In genomic region chr14:24606444-24607173, GRCm38 (mm10) we compare ENCODE assay signal across 8 mouse cellular contexts.
DNase-seq lines count a peak whose midpoint lies in the region; ATAC-seq and TF ChIP-seq lines count a peak whose summit lies in the region.

No protein-coding gene starts in this region.

- H3K4me2 ChIP-seq in heart, embryonic 13.5 days = peak overlapping the region; percentile 30
- H3K4me2 ChIP-seq in limb, embryonic 12.5 days = peak overlapping the region; percentile 37

- WGBS in cerebellum, adult 2 months = 22% methylated on average over 14 of the region's 14 CpGs
- 31% methylated on average over 14 of the region's 14 CpGs for WGBS in heart, embryonic 13.5 days
- 18% methylated on average over 14 of the region's 14 CpGs for whole genome bisulfite sequencing in limb, embryonic 12.5 days

- TF ChIP-seq POLR2A in cerebellum, adult 2 months (IDR thresholded peaks at IDR 0.05; ENCODE audit: borderline replicate concordance, insufficient read depth, low read length) = no peak
- TF ChIP-seq POLR2A in brain, embryonic 14.5 days (IDR thresholded peaks at IDR 0.05; ENCODE audit: borderline replicate concordance, extremely low read depth, insufficient read depth, insufficient read length, poor library complexity, severe bottlenecking) = no peak

- H3K4me1 ChIP-seq in cerebellum, adult 2 months (ENCODE audit: control insufficient read depth, insufficient read depth, low read length) = peaks cover 16% of the 10 kb centered on the region
- H3K4me1 ChIP-seq in heart, embryonic 13.5 days = peaks cover 17% of the 10 kb centered on the region
- peaks cover 14% of the 10 kb centered on the region for H3K4me1 ChIP-seq in limb, embryonic 12.5 days (replicated peaks)

- peak; percentile 73; the same call in 1 of the 2 replicates for ATAC-seq in heart, embryonic 13.5 days (ENCODE audit: extremely low read depth, insufficient number of reproducible peaks, low FRiP score, low TSS enrichment)
- no peak for ATAC-seq in limb, embryonic 12.5 days (ENCODE audit: insufficient number of reproducible peaks, insufficient read depth, low FRiP score, low TSS enrichment, low read depth)

- no peak for TF ChIP-seq CTCF in cerebellum, adult 2 months (IDR thresholded peaks at IDR 0.05; ENCODE audit: borderline replicate concordance, insufficient read depth, low read depth, low read length)
- TF ChIP-seq CTCF in brain, embryonic 14.5 days (IDR thresholded peaks at IDR 0.05; ENCODE audit: borderline replicate concordance, extremely low read depth, insufficient read depth, insufficient read length) = no peak

- H3K9me3 ChIP-seq in heart, embryonic 13.5 days = no peaks in the 10 kb centered on the region
- H3K9me3 ChIP-seq in limb, embryonic 12.5 days = peaks cover 8% of the 10 kb centered on the region; the same call in 1 of the 2 replicates

- H3K9ac ChIP-seq in heart, embryonic 13.5 days = peak overlapping the region; percentile 56; the same call in 1 of the 2 replicates
- H3K9ac ChIP-seq in limb, embryonic 12.5 days (replicated peaks) = no peak overlapping the region

- no peaks in the 10 kb centered on the region for H3K27me3 ChIP-seq in cerebellum, adult 2 months (ENCODE audit: control insufficient read depth, insufficient read depth, low read length)
- no peaks in the 10 kb centered on the region for H3K27me3 ChIP-seq in heart, embryonic 13.5 days (replicated peaks)
- H3K27me3 ChIP-seq in limb, embryonic 12.5 days = no peaks in the 10 kb centered on the region

- peak; percentile 38 to 50 for DNase-seq in cerebellum, adult 2 months
- DNase-seq in cerebellum, adult 11-12 months = no peak
- DNase-seq in brain, embryonic 14.5 days (ENCODE audit: low read depth) = peak; percentile 87
- DNase-seq in urinary bladder, adult 2 months (ENCODE audit: low spot score) = no peak
- no peak for DNase-seq in spleen, adult 12 weeks (ENCODE audit: low spot score)
- DNase-seq in urinary bladder, postnatal 14 days (ENCODE audit: low spot score) = no peak

- H3K4me3 ChIP-seq in cerebellum, adult 2 months (replicated peaks; ENCODE audit: insufficient read depth, low read depth, low read length) = no peak overlapping the region
- no peak overlapping the region for H3K4me3 ChIP-seq in heart, embryonic 13.5 days
- no peak overlapping the region for H3K4me3 ChIP-seq in limb, embryonic 12.5 days (replicated peaks)

- H3K36me3 ChIP-seq in heart, embryonic 13.5 days = no peaks in the 10 kb centered on the region
- no peaks in the 10 kb centered on the region for H3K36me3 ChIP-seq in limb, embryonic 12.5 days

- no peak overlapping the region for H3K27ac ChIP-seq in cerebellum, adult 2 months (ENCODE audit: insufficient read depth, low read length)
- H3K27ac ChIP-seq in heart, embryonic 13.5 days (replicated peaks) = peak overlapping the region; percentile 70
- 0 out of 2 replicates have a peak overlapping the region, but pooled peaks have one; percentile 4 for H3K27ac ChIP-seq in limb, embryonic 12.5 days

Comparison
In these comparisons a context has a peak if more than half of its experiments do, and no peak if none do; other contexts are left out.
1. DNase-seq: peak in cerebellum, adult 2 months (2 of 2) and brain, embryonic 14.5 days (single experiment); none in cerebellum, adult 11-12 months (single experiment), urinary bladder, adult 2 months (single experiment), spleen, adult 12 weeks (single experiment) and urinary bladder, postnatal 14 days (single experiment).